Mouse (Mus musculus): Measurements from ENCODE around the gene Wnk2. TPM values are rescaled to one million over a fixed set of nuclear protein-coding genes. Genes with fewer than 3 reads are reported as not detected.

Gene Wnk2
- polyA plus RNA-seq, 1 experiment = not detected

DNA sequence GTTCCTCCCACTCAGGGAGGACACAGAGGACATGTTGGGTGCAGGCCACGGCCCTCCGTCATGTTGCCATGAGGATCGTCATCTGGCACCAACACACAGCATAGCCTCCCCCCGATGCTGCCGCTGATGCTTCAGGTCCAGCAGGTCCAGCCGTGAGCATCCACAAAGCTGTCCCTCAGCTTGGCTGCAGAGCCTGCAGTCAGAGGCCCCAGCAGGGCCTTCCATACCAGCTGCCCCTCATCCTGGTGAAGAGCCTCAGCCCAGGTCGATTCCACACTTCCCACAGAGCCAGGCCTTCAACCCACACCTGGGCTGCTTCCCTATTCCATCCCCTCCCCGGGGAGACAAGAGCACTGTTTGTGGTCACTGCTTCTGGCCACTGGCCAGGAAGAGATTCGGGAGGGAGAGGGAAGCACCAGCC is 54.3 kb downstream of the Wnk2 start:
- Histone ChIP-seq H3K27me3 (ENCODE audit: control insufficient read depth) (no peaks in the 10 kb centered on the region), H3K36me3 (ENCODE audit: control insufficient read depth) (no peaks in the 10 kb centered on the region)
- no peak for TF ChIP-seq TAL1 (IDR thresholded peaks at IDR 0.05; ENCODE audit: low read length)
- no peak for TF ChIP-seq GATA1 (IDR thresholded peaks at IDR 0.05; ENCODE audit: low read length)

DNA sequence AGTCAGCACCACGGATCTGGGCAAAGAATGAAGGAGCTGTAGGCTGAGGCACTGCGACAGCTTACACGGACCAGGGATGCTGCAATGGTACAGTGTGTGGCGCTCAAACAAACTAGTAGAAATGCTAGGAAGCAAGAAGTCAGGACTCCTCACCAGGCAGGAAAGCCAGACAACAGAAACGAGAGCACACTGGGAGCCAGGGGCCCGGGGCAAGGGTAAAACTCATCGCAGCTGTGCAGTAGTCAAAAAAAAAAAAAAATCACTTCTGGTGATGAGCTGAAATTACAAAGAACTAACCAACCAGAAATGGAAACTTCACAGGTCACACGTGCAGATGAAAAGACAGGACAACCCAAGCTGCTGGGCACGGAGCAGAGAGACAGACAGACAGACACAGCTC is 55.2 kb downstream of the Wnk2 start:
- H3K9me3 ChIP-seq (ENCODE audit: control insufficient read depth, low read length) = no peaks in the 10 kb centered on the region
- no peak for TF ChIP-seq TAL1 (IDR thresholded peaks at IDR 0.05; ENCODE audit: low read length)
- TF ChIP-seq GATA1 (IDR thresholded peaks at IDR 0.05; ENCODE audit: low read length) = no peak
- H3K27me3 ChIP-seq (ENCODE audit: control insufficient read depth) = no peaks in the 10 kb centered on the region
- H3K4me3 ChIP-seq (replicated peaks) = no peak overlapping the region
- H3K36me3 ChIP-seq (ENCODE audit: control insufficient read depth) = no peaks in the 10 kb centered on the region
- no peaks in the 10 kb centered on the region for H3K4me1 ChIP-seq (ENCODE audit: control insufficient read depth)

More for the DNA sequence above, 54.3 kb downstream of the Wnk2 start:
- Histone ChIP-seq H3K9me3 (ENCODE audit: control insufficient read depth, low read length) (no peaks in the 10 kb centered on the region), H3K4me3 (replicated peaks) (no peak overlapping the region), H3K4me1 (ENCODE audit: control insufficient read depth) (no peaks in the 10 kb centered on the region)

DNA sequence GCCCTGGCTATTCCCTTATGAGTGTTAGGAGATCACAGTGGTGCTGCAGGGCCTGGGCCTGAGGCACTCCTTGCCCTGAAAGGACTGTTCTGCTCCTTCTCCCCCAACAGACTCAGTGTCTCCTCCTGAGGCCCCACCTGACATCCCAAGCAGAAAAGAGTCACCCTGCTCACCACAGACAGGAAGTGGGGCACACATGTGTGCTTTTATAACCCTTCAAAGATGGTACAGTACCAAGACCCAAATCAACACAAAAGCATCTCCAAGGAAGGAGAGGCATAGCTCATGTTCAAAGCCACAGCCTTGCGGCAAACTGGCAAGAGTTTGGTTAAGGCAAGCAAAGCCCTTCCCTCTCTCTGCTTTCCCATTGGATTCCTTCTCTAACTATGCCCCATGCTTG is 57.6 kb downstream of the Wnk2 start:
- Histone ChIP-seq H3K9me3 (ENCODE audit: control insufficient read depth, low read length) (no peaks in the 10 kb centered on the region), H3K4me3 (replicated peaks) (no peak overlapping the region), H3K36me3 (ENCODE audit: control insufficient read depth) (no peaks in the 10 kb centered on the region), H3K4me1 (ENCODE audit: control insufficient read depth) (no peaks in the 10 kb centered on the region), H3K27me3 (ENCODE audit: control insufficient read depth) (no peaks in the 10 kb centered on the region)
- TF ChIP-seq GATA1 (IDR thresholded peaks at IDR 0.05; ENCODE audit: low read length) = no peak
- no peak for TF ChIP-seq TAL1 (IDR thresholded peaks at IDR 0.05; ENCODE audit: low read length)

DNA sequence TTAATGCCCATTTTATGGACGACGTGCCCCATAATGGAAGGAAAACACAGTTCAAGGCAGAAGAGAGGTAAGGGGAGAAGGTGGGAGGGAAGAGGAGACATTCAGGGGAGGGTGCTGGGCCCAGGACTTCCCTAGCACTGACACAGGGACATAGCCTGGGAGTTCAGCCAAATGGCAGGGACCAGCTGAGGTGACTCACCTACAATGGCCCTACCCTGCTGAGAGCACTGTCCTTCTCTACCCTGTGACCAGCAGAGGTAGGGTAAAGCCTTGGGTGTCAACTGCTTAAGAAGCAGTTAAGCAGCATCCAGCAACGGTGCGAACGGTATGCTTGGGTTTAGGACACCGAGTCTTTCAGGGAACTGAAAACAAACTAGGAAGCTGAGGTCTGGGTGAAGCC is 58.9 kb downstream of the Wnk2 start:
- TF ChIP-seq TAL1 (IDR thresholded peaks at IDR 0.05; ENCODE audit: low read length) = no peak
- H3K36me3 ChIP-seq (ENCODE audit: control insufficient read depth) = no peaks in the 10 kb centered on the region
- H3K4me3 ChIP-seq (replicated peaks) = no peak overlapping the region
- no peaks in the 10 kb centered on the region for H3K27me3 ChIP-seq (ENCODE audit: control insufficient read depth)
- no peaks in the 10 kb centered on the region for H3K9me3 ChIP-seq (ENCODE audit: control insufficient read depth, low read length)
- no peaks in the 10 kb centered on the region for H3K4me1 ChIP-seq (ENCODE audit: control insufficient read depth)

DNA sequence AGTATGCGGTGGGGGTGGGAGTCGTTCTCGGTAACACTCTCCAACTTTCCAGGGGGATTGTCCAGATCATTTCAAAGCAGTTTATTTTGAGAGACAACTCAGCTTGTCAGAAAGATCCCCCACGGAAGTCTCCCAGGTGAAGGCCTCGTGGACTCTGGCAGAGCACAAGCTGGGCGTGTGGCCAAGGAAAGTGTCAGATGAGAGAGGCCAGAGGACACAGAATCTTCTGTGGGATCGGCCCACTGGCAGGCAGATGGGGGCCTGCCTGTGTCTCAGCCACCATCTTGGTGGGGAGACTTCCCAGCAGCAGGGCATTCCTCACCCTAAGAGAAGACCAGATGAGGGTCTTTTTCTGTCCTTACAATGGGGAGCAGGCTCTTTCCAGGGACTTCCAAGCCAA is 60.4 kb downstream of the Wnk2 start:
- no peak for TF ChIP-seq TAL1 (IDR thresholded peaks at IDR 0.05; ENCODE audit: low read length)
- no peak for TF ChIP-seq GATA1 (IDR thresholded peaks at IDR 0.05; ENCODE audit: low read length)
- no peaks in the 10 kb centered on the region for H3K9me3 ChIP-seq (ENCODE audit: control insufficient read depth, low read length)
- H3K36me3 ChIP-seq (ENCODE audit: control insufficient read depth) = no peaks in the 10 kb centered on the region
- H3K4me1 ChIP-seq (ENCODE audit: control insufficient read depth) = no peaks in the 10 kb centered on the region
- H3K27me3 ChIP-seq (ENCODE audit: control insufficient read depth) = no peaks in the 10 kb centered on the region
- H3K4me3 ChIP-seq (replicated peaks) = no peak overlapping the region

DNA sequence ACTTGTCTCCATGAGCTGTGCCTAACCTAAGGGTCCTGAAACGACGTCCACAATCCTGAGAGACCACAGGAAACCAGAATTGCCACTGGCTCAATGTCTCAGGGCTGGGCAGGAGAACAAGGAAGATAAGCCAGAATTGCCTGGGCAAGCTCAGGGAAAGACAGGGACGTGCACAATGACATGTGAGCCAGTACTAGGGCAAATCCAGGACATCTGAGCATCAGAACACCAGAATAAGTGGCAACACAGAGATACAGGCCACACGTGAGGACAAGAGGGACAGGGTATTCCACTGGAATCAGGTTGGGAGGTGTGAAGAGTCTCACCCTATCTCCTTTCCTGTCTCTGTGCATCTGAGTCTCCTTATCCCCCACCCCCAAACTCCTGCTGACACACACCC is 61.4 kb downstream of the Wnk2 start:
- Histone ChIP-seq H3K9me3 (ENCODE audit: control insufficient read depth, low read length) (no peaks in the 10 kb centered on the region), H3K4me3 (replicated peaks) (no peak overlapping the region), H3K27me3 (ENCODE audit: control insufficient read depth) (no peaks in the 10 kb centered on the region), H3K36me3 (ENCODE audit: control insufficient read depth) (no peaks in the 10 kb centered on the region), H3K4me1 (ENCODE audit: control insufficient read depth) (no peaks in the 10 kb centered on the region)
- TF ChIP-seq GATA1 (IDR thresholded peaks at IDR 0.05; ENCODE audit: low read length) = no peak
- TF ChIP-seq TAL1 (IDR thresholded peaks at IDR 0.05; ENCODE audit: low read length) = no peak

DNA sequence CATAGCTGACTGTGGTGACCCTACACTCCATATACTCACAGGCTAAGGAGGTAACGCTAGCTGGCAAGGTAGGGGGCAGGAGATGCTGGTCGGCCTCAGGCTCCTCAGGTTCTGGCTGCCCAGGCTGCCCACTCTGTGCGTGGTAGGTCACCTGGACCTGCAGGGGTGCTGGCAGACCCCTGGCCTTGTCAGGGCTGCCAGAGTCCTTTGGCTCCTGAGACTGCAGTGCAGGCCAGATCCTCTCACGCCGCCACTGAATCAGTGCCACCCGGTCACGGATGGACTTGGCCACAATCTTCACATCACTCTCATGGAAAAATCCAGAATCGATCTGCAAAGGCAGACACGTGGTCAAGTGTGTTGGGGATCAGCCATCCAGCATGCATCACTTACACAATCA is 62.6 kb downstream of the Wnk2 start:
- Histone ChIP-seq H3K27me3 (ENCODE audit: control insufficient read depth) (no peaks in the 10 kb centered on the region), H3K4me1 (ENCODE audit: control insufficient read depth) (no peaks in the 10 kb centered on the region)
- TF ChIP-seq GATA1 (IDR thresholded peaks at IDR 0.05; ENCODE audit: low read length) (no peak), TAL1 (IDR thresholded peaks at IDR 0.05; ENCODE audit: low read length) (no peak)

DNA sequence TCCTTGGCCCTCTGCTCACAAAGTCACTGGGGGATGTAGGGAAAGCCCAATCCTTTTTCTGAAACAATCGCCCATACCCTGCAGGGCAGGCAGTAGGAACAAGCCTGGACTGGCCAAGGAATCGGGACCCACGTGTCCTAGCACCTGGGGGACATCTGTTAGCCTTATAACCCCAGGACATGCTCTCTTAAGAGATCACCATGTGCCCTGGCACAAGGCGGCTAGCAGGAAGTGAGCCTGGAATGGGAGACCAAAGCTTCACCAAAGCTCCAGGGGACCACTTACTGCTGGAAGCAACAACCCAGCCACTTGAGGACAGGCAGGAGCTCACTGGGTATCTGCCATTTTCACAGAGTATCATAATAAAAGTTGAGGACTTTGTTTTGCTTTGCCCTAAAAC is 63.0 kb downstream of the Wnk2 start:
- H3K27me3 ChIP-seq (ENCODE audit: control insufficient read depth) = no peaks in the 10 kb centered on the region
- no peaks in the 10 kb centered on the region for H3K36me3 ChIP-seq (ENCODE audit: control insufficient read depth)
- no peak overlapping the region for H3K4me3 ChIP-seq (replicated peaks)
- TF ChIP-seq TAL1 (IDR thresholded peaks at IDR 0.05; ENCODE audit: low read length) (no peak), GATA1 (IDR thresholded peaks at IDR 0.05; ENCODE audit: low read length) (no peak)
- no peaks in the 10 kb centered on the region for H3K4me1 ChIP-seq (ENCODE audit: control insufficient read depth)
- H3K9me3 ChIP-seq (ENCODE audit: control insufficient read depth, low read length) = no peaks in the 10 kb centered on the region

More for the DNA sequence above, 62.6 kb downstream of the Wnk2 start:
- no peaks in the 10 kb centered on the region for H3K9me3 ChIP-seq (ENCODE audit: control insufficient read depth, low read length)
- H3K36me3 ChIP-seq (ENCODE audit: control insufficient read depth) = no peaks in the 10 kb centered on the region
- no peak overlapping the region for H3K4me3 ChIP-seq (replicated peaks)

DNA sequence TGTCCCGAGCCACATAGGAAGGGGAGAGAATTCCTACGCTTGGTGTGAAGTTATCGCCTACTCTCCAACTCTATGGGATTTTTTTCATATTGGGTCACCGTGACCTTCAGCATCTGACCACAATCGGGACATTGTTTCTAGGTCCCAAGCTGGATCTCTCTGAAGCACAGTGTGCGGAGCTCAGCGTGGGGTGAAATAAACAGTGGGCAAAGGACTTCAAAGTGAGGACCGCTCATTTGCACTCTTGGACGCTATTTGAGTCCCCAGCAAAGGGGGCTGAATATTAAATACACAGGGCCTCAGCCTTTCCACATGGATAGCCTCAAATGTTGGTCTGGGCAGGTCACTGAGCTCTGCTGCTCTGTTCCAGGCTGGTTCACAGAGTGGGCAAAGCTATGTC is 63.9 kb downstream of the Wnk2 start:
- H3K9me3 ChIP-seq (ENCODE audit: control insufficient read depth, low read length) = no peaks in the 10 kb centered on the region
- H3K4me1 ChIP-seq (ENCODE audit: control insufficient read depth) = no peaks in the 10 kb centered on the region
- TF ChIP-seq TAL1 (IDR thresholded peaks at IDR 0.05; ENCODE audit: low read length) (no peak), GATA1 (IDR thresholded peaks at IDR 0.05; ENCODE audit: low read length) (no peak)
- H3K4me3 ChIP-seq (replicated peaks) = no peak overlapping the region
- H3K27me3 ChIP-seq (ENCODE audit: control insufficient read depth) = no peaks in the 10 kb centered on the region
- no peaks in the 10 kb centered on the region for H3K36me3 ChIP-seq (ENCODE audit: control insufficient read depth)

DNA sequence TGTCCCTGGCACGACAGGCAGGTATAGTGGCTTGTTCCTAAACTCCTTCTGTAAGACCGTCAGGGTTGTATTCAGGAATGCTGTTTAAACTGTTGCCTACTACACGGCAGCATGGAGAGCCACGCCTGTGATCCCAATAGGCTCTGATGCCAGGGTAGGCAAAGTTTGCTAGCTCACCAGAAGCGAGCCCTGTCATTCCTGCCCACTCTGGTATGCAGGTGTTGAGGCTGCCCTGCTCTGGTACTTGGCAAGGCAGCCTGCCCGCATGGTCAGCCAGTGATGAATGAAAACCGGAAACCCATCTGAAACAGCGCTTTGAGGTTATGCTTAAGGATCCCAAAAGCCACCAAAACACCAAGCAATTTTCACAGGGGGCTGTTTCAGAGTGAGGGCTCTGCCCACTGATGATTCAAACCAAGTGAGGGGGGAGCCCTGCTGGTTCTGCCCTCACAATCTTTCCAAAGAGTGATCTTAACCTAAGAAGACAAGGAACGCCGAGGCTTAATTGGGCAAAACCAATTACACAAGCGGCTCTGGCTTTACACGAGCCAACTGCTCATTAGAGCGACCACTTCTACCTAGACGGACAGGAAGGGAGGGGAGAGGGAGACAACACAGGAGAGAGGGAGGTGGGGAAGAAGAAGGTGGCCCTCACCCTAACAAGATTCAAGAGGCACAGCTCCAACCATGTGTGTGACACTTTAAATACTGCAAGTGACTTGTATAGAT is 65.5 kb downstream of the Wnk2 start:
- no peaks in the 10 kb centered on the region for H3K9me3 ChIP-seq (ENCODE audit: control insufficient read depth, low read length)
- no peaks in the 10 kb centered on the region for H3K4me1 ChIP-seq (ENCODE audit: control insufficient read depth)
- H3K27me3 ChIP-seq (ENCODE audit: control insufficient read depth) = no peaks in the 10 kb centered on the region
- TF ChIP-seq GATA1 (IDR thresholded peaks at IDR 0.05; ENCODE audit: low read length) (no peak), TAL1 (IDR thresholded peaks at IDR 0.05; ENCODE audit: low read length) (no peak)
- no peaks in the 10 kb centered on the region for H3K36me3 ChIP-seq (ENCODE audit: control insufficient read depth)
- no peak overlapping the region for H3K4me3 ChIP-seq (replicated peaks)
